Mouse (Mus musculus): ENCODE measurements around the gene Phgdh. TPM values are rescaled to one million over a fixed set of nuclear protein-coding genes. Genes with fewer than 3 reads are reported as not detected.

Gene Phgdh
- polyA plus RNA-seq, 1 experiment, result 30.7 TPM

DNA sequence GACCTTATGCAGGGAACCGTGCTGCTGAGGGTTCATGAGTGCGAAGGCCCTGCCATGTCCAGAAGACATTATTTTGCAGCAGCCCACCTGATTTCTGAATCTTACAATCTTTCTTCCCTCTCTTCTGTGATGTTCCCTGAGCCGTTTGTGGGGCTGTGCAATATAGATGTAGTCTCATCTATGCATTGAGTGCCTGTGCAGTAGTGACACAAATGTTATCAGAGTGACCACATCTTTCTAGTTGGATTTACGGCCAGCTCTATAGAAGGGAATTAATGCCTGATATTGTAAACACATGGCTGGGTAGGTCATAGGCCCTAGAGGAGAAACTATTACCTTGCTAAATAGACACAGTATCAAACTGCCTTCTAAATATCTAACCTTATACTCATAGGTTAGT is 39.5 kb downstream of the Phgdh start:
- TF ChIP-seq CTCF (IDR thresholded peaks at IDR 0.05; ENCODE audit: control insufficient read depth, insufficient read depth, low read length), result no peak
- TF ChIP-seq POLR2A (IDR thresholded peaks at IDR 0.05; ENCODE audit: borderline replicate concordance, control insufficient read depth, low read depth, low read length), result no peak
- Histone ChIP-seq H3K4me1 (ENCODE audit: control insufficient read depth, insufficient read depth, low read length) (no peaks in the 10 kb centered on the region), H3K27ac (ENCODE audit: control insufficient read depth, insufficient read depth, low read depth, low read length, poor library complexity) (no peak overlapping the region), H3K4me3 (replicated peaks; ENCODE audit: control insufficient read depth, low read depth, low read length) (no peak overlapping the region)
- WGBS, result 63% methylated on average over 4 of the region's 4 CpGs

DNA sequence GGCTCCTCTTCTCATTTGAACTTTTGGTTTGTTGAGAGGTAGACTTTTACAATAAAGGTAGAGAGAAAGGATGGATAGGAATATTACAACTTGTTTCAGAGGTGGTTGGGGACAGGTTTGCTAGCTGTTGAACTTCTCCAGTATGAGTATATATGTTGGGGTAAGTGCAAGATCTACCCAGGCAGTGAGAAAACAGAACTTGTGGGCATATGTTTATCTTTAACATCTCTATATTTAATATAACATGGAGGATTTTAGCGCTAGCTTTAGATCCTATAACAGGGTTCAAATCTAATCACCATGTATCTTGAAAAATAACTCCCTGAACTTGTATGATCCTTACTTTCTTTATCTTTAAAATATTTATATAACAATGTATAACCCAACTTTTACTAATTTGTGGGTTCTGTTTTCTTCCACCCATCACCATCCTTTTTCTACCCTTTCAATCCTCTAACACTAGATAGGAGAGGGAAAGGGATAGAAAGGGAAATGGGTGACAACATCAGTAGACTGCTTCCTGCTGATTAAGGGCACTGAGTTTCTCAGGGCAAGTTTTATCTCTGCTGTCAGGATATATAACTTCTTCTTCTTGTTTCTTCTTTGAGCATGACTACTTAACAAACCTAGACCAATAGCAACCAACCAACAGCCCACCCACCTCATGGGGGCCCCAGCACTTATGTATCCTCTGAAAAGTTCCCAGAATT is 40.2 kb downstream of the Phgdh start:
- H3K4me3 ChIP-seq (replicated peaks; ENCODE audit: control insufficient read depth, low read depth, low read length), result no peak overlapping the region
- no peaks in the 10 kb centered on the region for H3K4me1 ChIP-seq (ENCODE audit: control insufficient read depth, insufficient read depth, low read length)
- no peak overlapping the region for H3K27ac ChIP-seq (ENCODE audit: control insufficient read depth, insufficient read depth, low read depth, low read length, poor library complexity)
- TF ChIP-seq POLR2A (IDR thresholded peaks at IDR 0.05; ENCODE audit: borderline replicate concordance, control insufficient read depth, low read depth, low read length), result no peak
- no peak for TF ChIP-seq CTCF (IDR thresholded peaks at IDR 0.05; ENCODE audit: control insufficient read depth, insufficient read depth, low read length)
- WGBS, result 34% methylated on average over 1 of the region's 1 CpGs

DNA sequence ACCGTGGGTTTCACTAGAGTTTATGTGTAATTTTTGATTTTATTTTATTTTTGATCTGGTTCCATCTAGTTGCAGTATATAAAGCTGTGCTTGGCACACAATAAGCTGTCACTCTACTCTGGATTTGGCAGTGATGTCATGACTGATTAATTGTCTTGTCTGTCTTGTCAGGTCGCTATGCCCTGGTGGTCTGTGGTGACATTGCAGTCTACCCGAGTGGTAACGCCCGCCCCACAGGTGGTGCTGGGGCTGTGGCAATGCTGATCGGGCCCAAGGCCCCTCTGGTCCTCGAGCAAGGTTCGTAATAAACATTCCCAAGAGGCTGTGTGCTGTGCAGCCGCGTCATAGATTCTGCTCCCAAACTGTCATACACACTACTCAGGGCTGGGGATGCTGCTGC is 43.8 kb downstream of the Phgdh start:
- Histone ChIP-seq H3K4me3 (replicated peaks; ENCODE audit: control insufficient read depth, low read depth, low read length) (no peak overlapping the region), H3K27ac (ENCODE audit: control insufficient read depth, insufficient read depth, low read depth, low read length, poor library complexity) (no peak overlapping the region), H3K4me1 (ENCODE audit: control insufficient read depth, insufficient read depth, low read length) (no peaks in the 10 kb centered on the region)
- TF ChIP-seq CTCF (IDR thresholded peaks at IDR 0.05; ENCODE audit: control insufficient read depth, insufficient read depth, low read length) (no peak), POLR2A (IDR thresholded peaks at IDR 0.05; ENCODE audit: borderline replicate concordance, control insufficient read depth, low read depth, low read length) (no peak)
- WGBS, result 72% methylated on average over 10 of the region's 10 CpGs

DNA sequence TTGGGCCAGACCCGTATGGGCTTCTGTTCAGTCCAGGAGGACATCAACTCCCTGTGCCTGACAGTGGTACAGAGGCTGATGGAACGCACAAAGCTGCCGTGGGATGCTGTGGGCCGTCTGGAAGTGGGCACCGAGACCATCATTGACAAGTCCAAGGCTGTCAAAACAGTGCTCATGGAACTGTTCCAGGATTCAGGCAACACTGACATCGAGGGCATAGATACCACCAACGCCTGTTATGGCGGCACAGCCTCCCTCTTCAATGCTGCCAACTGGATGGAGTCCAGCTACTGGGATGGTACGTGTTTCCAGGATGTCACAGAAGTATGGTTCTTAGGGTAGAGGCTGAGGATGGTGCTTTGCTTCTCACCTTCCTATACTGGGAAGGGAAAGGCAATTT is 48.7 kb downstream of the Phgdh start:
- Histone ChIP-seq H3K27ac (ENCODE audit: control insufficient read depth, insufficient read depth, low read depth, low read length, poor library complexity) (no peak overlapping the region), H3K4me1 (ENCODE audit: control insufficient read depth, insufficient read depth, low read length) (no peaks in the 10 kb centered on the region), H3K4me3 (replicated peaks; ENCODE audit: control insufficient read depth, low read depth, low read length) (no peak overlapping the region)
- WGBS, result 83% methylated on average over 9 of the region's 9 CpGs
- no peak for TF ChIP-seq CTCF (IDR thresholded peaks at IDR 0.05; ENCODE audit: control insufficient read depth, insufficient read depth, low read length)
- no peak for TF ChIP-seq POLR2A (IDR thresholded peaks at IDR 0.05; ENCODE audit: borderline replicate concordance, control insufficient read depth, low read depth, low read length)

DNA sequence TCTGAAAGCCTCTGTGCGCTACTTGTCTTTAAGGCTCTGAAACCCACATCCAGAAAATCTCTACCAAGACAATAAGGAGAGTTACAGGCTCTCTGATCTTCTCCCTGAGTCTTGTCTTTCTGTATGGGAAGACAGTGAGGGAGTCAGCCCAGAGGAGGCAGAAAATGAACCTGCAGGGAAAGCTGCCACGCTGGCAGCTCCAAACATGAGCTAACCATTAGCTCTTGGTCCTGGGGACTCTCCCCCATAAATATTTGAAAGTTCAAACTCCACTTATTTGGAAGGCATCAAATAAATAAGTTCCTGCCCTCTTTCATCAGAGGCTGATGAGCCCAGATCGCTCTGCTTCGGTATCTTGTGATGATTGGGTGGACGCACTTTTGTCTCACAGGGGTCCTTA is 56.6 kb downstream of the Phgdh start:
- no peak overlapping the region for H3K4me3 ChIP-seq (replicated peaks; ENCODE audit: control insufficient read depth, low read depth, low read length)
- no peak for TF ChIP-seq POLR2A (IDR thresholded peaks at IDR 0.05; ENCODE audit: borderline replicate concordance, control insufficient read depth, low read depth, low read length)
- no peak for TF ChIP-seq CTCF (IDR thresholded peaks at IDR 0.05; ENCODE audit: control insufficient read depth, insufficient read depth, low read length)
- no peak overlapping the region for H3K27ac ChIP-seq (ENCODE audit: control insufficient read depth, insufficient read depth, low read depth, low read length, poor library complexity)
- 87% methylated on average over 5 of the region's 5 CpGs for WGBS
- H3K4me1 ChIP-seq (ENCODE audit: control insufficient read depth, insufficient read depth, low read length), result no peaks in the 10 kb centered on the region; the same call in 1 of the 2 replicates

DNA sequence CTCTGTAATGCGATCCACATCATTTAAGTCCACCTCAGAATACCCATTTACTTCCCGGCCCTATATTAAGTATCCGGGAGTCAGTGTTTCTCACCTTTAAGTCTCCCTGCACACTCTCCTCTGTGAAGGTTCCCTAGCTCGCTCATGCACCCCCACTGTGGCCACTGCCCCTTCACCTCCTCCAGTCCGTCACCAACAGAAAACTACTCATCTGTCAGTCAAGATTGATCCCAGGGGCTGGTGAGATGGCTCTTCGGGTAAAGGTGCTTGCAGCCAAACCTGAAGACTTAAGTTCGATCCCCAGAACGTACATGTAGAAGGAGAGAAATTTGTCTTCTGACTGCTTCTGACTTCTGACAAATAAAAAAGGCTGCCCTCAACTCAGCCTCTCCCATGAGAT is 57.4 kb downstream of the Phgdh start:
- 82% methylated on average over 8 of the region's 8 CpGs for WGBS
- no peak overlapping the region for H3K4me3 ChIP-seq (replicated peaks; ENCODE audit: control insufficient read depth, low read depth, low read length)
- no peaks in the 10 kb centered on the region; the same call in 1 of the 2 replicates for H3K4me1 ChIP-seq (ENCODE audit: control insufficient read depth, insufficient read depth, low read length)
- H3K27ac ChIP-seq (ENCODE audit: control insufficient read depth, insufficient read depth, low read depth, low read length, poor library complexity), result no peak overlapping the region
- TF ChIP-seq CTCF (IDR thresholded peaks at IDR 0.05; ENCODE audit: control insufficient read depth, insufficient read depth, low read length) (no peak), POLR2A (IDR thresholded peaks at IDR 0.05; ENCODE audit: borderline replicate concordance, control insufficient read depth, low read depth, low read length) (no peak)

DNA sequence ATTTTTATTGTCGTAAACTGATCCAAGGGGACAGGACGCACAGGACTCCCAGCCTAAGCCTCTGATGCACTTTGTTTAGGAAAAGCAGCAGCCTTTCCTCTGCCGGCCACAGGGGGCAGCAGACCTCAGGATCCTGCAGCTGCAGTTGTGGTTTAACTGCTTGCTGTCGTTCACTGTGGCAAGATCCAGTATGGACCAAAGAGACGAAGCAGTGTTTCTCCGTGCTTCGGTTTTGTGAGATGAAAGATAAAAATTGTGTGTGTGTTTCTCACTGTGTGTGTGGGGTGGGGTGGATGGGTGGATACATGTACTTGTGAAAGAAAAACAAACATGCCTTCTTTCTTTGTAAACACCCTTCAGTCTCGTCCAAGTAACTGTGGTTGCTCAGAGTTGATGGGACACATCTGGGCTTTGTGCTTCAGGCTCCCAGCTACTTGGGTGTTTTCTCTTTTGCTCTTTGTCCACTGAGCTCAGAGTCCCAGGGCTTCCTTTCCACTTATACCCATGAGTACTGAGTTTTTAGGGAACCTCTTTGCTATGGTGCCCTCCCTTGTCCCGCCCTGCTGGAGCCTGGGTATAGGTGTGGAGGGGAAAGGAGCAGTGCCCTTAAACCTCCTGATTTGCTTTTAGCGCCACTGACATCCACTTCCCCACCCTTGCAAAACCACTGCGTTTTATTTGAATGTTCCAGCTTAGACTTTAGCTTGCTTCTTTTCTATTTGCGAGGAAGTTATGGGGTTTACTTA is 58.7 kb downstream of the Phgdh start:
- Histone ChIP-seq H3K27ac (ENCODE audit: control insufficient read depth, insufficient read depth, low read depth, low read length, poor library complexity) (no peak overlapping the region), H3K4me1 (ENCODE audit: control insufficient read depth, insufficient read depth, low read length) (no peaks in the 10 kb centered on the region; the same call in 1 of the 2 replicates), H3K4me3 (replicated peaks; ENCODE audit: control insufficient read depth, low read depth, low read length) (no peak overlapping the region)
- WGBS, result 14% methylated on average over 12 of the region's 12 CpGs
- TF ChIP-seq CTCF (IDR thresholded peaks at IDR 0.05; ENCODE audit: control insufficient read depth, insufficient read depth, low read length) (peak; percentile 91), POLR2A (IDR thresholded peaks at IDR 0.05; ENCODE audit: borderline replicate concordance, control insufficient read depth, low read depth, low read length) (no peak)

DNA sequence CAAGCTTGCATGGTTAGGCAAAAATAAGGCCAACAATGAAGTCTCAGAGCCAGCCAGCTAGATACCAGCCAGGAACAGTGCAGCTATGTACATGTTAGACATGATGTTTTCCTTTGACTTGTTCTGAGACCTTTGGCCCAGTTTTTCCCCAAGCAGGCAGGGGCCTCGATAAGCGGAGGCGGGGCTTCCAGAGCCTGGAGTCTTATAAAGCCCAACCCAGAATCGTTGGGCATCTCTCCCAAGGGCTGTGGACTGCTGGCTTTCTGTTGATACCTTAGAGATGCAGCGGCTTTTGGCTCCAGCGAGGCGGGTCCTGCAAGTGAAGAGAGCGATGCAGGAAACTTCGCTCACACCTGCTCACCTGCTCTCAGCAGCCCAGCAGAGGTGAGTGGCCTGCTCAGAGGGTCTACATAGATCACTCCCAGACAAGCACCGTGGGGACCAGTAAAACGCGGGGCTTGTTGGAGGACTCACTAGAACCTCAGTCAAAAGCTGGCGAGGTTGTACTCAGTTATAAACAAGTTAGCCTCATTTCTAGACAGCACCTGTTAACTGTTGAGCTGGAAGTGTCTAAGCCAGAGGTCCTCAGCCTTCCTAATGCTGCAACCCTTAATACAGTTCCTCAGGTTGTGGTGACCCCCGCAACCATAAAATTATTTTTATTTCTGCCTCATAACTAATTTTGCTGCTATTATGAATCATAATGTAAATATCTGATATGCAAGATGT is 59.4 kb downstream of the Phgdh start, which contains the start of gene Hmgcs2:
Gene Hmgcs2, plus strand, starts transcription at position 232 of the 729 bp plus-strand sequence.
- H3K27ac ChIP-seq (ENCODE audit: control insufficient read depth, insufficient read depth, low read depth, low read length, poor library complexity), result no peak within 1 kb of the TSS

More for the DNA sequence above, 59.4 kb downstream of the Phgdh start, which contains the start of gene Hmgcs2:
- Histone ChIP-seq H3K4me1 (ENCODE audit: control insufficient read depth, insufficient read depth, low read length) (no peaks in the 10 kb centered on the region; the same call in 1 of the 2 replicates), H3K4me3 (replicated peaks; ENCODE audit: control insufficient read depth, low read depth, low read length) (no peak within 1 kb of the TSS)
- 73% methylated on average over 14 of the region's 14 CpGs for WGBS
- TF ChIP-seq CTCF (IDR thresholded peaks at IDR 0.05; ENCODE audit: control insufficient read depth, insufficient read depth, low read length), result no peak
- TF ChIP-seq POLR2A (IDR thresholded peaks at IDR 0.05; ENCODE audit: borderline replicate concordance, control insufficient read depth, low read depth, low read length), result no peak
